9 mouse cellular contexts compared by ENCODE assay signal in genomic region chr15:40130880-40131478, GRCm38 (mm10). TPM values are rescaled to one million over a fixed set of nuclear protein-coding genes. Genes with fewer than 3 reads are reported as not detected.
A peak's percentile ranks its signal among the peaks of the same experiment; 100 is the strongest.
DNase-seq lines count a peak whose midpoint lies in the region; ATAC-seq and TF ChIP-seq lines count a peak whose summit lies in the region.
"Had no signal": no experiment of that assay in that cellular context is flagged by ENCODE, and none has a peak within 500 bp of the region (broad histone marks: within the 10 kb centered on the region; RNA-seq: fewer than 3 reads in every experiment).

No protein-coding gene starts in this region.

- WGBS in intestine, embryonic 14.5 days: 19% methylated on average over 15 of the region's 15 CpGs
- WGBS in intestine, embryonic 15.5 days: 23% methylated on average over 15 of the region's 15 CpGs
- WGBS in hindbrain, postnatal 0 days: 26% methylated on average over 15 of the region's 15 CpGs
- WGBS in midbrain, embryonic 15.5 days: 25% methylated on average over 15 of the region's 15 CpGs
- WGBS in spleen, adult 2 months: 11% methylated on average over 15 of the region's 15 CpGs

- H3K36me3 ChIP-seq in intestine, embryonic 14.5 days (ENCODE audit: control insufficient read depth, insufficient read depth, low read length): no peaks in the 10 kb centered on the region
- no peaks in the 10 kb centered on the region for H3K36me3 ChIP-seq in intestine, embryonic 15.5 days
- H3K36me3 ChIP-seq in hindbrain, postnatal 0 days (ENCODE audit: insufficient read depth, low read length): no peaks in the 10 kb centered on the region
- no peaks in the 10 kb centered on the region for H3K36me3 ChIP-seq in midbrain, embryonic 15.5 days (replicated peaks)
- no peaks in the 10 kb centered on the region for H3K36me3 ChIP-seq in spleen, adult 2 months (ENCODE audit: control insufficient read depth, insufficient read depth, low read length)

- H3K27me3 ChIP-seq in intestine, embryonic 14.5 days (replicated peaks; ENCODE audit: control insufficient read depth, insufficient read depth, low read length): no peaks in the 10 kb centered on the region
- H3K27me3 ChIP-seq in intestine, embryonic 15.5 days (replicated peaks): no peaks in the 10 kb centered on the region
- no peaks in the 10 kb centered on the region for H3K27me3 ChIP-seq in hindbrain, postnatal 0 days (ENCODE audit: insufficient read depth, low read length)
- H3K27me3 ChIP-seq in midbrain, embryonic 15.5 days (replicated peaks): no peaks in the 10 kb centered on the region
- no peaks in the 10 kb centered on the region for H3K27me3 ChIP-seq in spleen, adult 2 months (ENCODE audit: control insufficient read depth, insufficient read depth, low read length)

- TF ChIP-seq POLR2A in spleen, adult 2 months (IDR thresholded peaks at IDR 0.05; ENCODE audit: low read depth, low read length): no peak

- H3K4me2 ChIP-seq in intestine, embryonic 14.5 days (ENCODE audit: low read length): no peak overlapping the region
- H3K4me2 ChIP-seq in intestine, embryonic 15.5 days (replicated peaks): no peak overlapping the region
- H3K4me2 ChIP-seq in hindbrain, postnatal 0 days (ENCODE audit: low read depth, low read length): no peak overlapping the region
- no peak overlapping the region for H3K4me2 ChIP-seq in midbrain, embryonic 15.5 days

- H3K4me1 ChIP-seq in intestine, embryonic 14.5 days (replicated peaks; ENCODE audit: control insufficient read depth, insufficient read depth, low read length): 0 out of 2 replicates have a peak, but pooled peaks cover 3% of the 10 kb centered on the region
- no peaks in the 10 kb centered on the region for H3K4me1 ChIP-seq in intestine, embryonic 15.5 days (replicated peaks)
- no peaks in the 10 kb centered on the region for H3K4me1 ChIP-seq in hindbrain, postnatal 0 days (ENCODE audit: insufficient read depth, low read length)
- H3K4me1 ChIP-seq in midbrain, embryonic 15.5 days: no peaks in the 10 kb centered on the region
- H3K4me1 ChIP-seq in spleen, adult 2 months (ENCODE audit: control insufficient read depth, insufficient read depth, insufficient read length): no peaks in the 10 kb centered on the region; the same call in 1 of the 2 replicates

- no peak for ATAC-seq in intestine, embryonic 14.5 days (replicated peaks; ENCODE audit: low FRiP score, low TSS enrichment, low read depth)
- no peak for ATAC-seq in intestine, embryonic 15.5 days
- ATAC-seq in hindbrain, postnatal 0 days: 0 out of 2 replicates have a peak, but pooled peaks have one; percentile 24
- ATAC-seq in midbrain, embryonic 15.5 days (replicated peaks): peak; percentile 64; the same call in 1 of the 2 replicates

- peak; percentile 94 for DNase-seq in intestine, embryonic 14.5 days (ENCODE audit: low spot score)
- DNase-seq in cerebellum, postnatal 14 days: peak; percentile 91 to 93
- peak; percentile 75 for DNase-seq in gastrocnemius, adult 2 months
- peak; percentile 88 for DNase-seq in hindbrain, postnatal 0 days (ENCODE audit: low spot score)
- DNase-seq in left cerebral cortex, postnatal 25 days (ENCODE audit: low spot score in 2 of 2): peak; percentile 73 to 80
- peak in 1 of 2 experiments; percentile 28 for DNase-seq in spleen, adult 2 months (ENCODE audit: low read depth in 1 of 2, low spot score in 2 of 2)

- no peak overlapping the region for H3K9ac ChIP-seq in intestine, embryonic 14.5 days (ENCODE audit: low read length)
- no peak overlapping the region for H3K9ac ChIP-seq in intestine, embryonic 15.5 days
- no peak overlapping the region for H3K9ac ChIP-seq in hindbrain, postnatal 0 days (replicated peaks; ENCODE audit: low read length)
- no peak overlapping the region for H3K9ac ChIP-seq in midbrain, embryonic 15.5 days

- intact Hi-C loops in gastrocnemius, adult 2 months (cut with DNase I): loop anchor here (1.0 to 5.0 kb wide), 2 partner anchors 270 to 769 kb away; no protein-coding TSS in a partner anchor
- intact Hi-C loops in left cerebral cortex, postnatal 25 days (cut with DNase I): loop anchor here (1.0 kb wide), 1 partner anchor 270 kb away; no protein-coding TSS in a partner anchor

- no peak overlapping the region for H3K27ac ChIP-seq in intestine, embryonic 14.5 days (ENCODE audit: low read depth)
- no peak overlapping the region for H3K27ac ChIP-seq in intestine, embryonic 15.5 days
- no peak overlapping the region for H3K27ac ChIP-seq in gastrocnemius, adult 2 months
- H3K27ac ChIP-seq in hindbrain, postnatal 0 days: no peak overlapping the region
- H3K27ac ChIP-seq in midbrain, embryonic 15.5 days: no peak overlapping the region
- H3K27ac ChIP-seq in spleen, adult 2 months (ENCODE audit: insufficient read depth, low read length): no peak overlapping the region

- H3K9me3 ChIP-seq in intestine, embryonic 14.5 days (ENCODE audit: control insufficient read depth, low read length): no peaks in the 10 kb centered on the region
- no peaks in the 10 kb centered on the region for H3K9me3 ChIP-seq in intestine, embryonic 15.5 days
- H3K9me3 ChIP-seq in hindbrain, postnatal 0 days (ENCODE audit: low read length): no peaks in the 10 kb centered on the region
- no peaks in the 10 kb centered on the region for H3K9me3 ChIP-seq in midbrain, embryonic 15.5 days

- no peak overlapping the region for H3K4me3 ChIP-seq in intestine, embryonic 14.5 days (ENCODE audit: low read depth, low read length)
- no peak overlapping the region for H3K4me3 ChIP-seq in intestine, embryonic 15.5 days (replicated peaks)
- no peak overlapping the region for H3K4me3 ChIP-seq in gastrocnemius, adult 2 months
- no peak overlapping the region for H3K4me3 ChIP-seq in hindbrain, postnatal 0 days (ENCODE audit: low read length)
- no peak overlapping the region for H3K4me3 ChIP-seq in midbrain, embryonic 15.5 days
- no peak overlapping the region for H3K4me3 ChIP-seq in spleen, adult 2 months (ENCODE audit: extremely low read depth, insufficient read depth, insufficient read length)

- peak; percentile 100; the same call in 1 of the 2 replicates for TF ChIP-seq CTCF in gastrocnemius, adult 2 months (IDR thresholded peaks at IDR 0.05)
- peak; percentile 95 for TF ChIP-seq CTCF in hindbrain, postnatal 0 days (IDR thresholded peaks at IDR 0.05; ENCODE audit: low read depth)
- peak; percentile 80; the same call in 1 of the 2 replicates for TF ChIP-seq CTCF in spleen, adult 2 months (IDR thresholded peaks at IDR 0.05; ENCODE audit: extremely low read depth, insufficient read depth, insufficient read length, insufficient replicate concordance)

RNA-seq across cellular contexts. Expression of gene 9330182O14Rik, which starts 3.2 kb away (rescaled TPM):
- polyA plus RNA-seq in intestine, embryonic 14.5 days (2014; fragmentation: Nextera tagmentation; extraction: Ambion mirVana): not detected in 2 replicates
- polyA plus RNA-seq in intestine, embryonic 15.5 days (2015; fragmentation: Nextera tagmentation; extraction: Ambion mirVana): not detected in 2 replicates
- not detected for total RNA-seq in gastrocnemius, adult 2 months (2021)
- not detected in 2 replicates for total RNA-seq in hindbrain, postnatal 0 days (2014; rRNA removed)
- polyA plus RNA-seq in hindbrain, postnatal 0 days (2015; fragmentation: Nextera tagmentation; extraction: Ambion mirVana): 0.15 TPM in 1 of 2 replicates, not detected in the other
- total RNA-seq in left cerebral cortex, postnatal 25 days (2021): not detected
- polyA plus RNA-seq in midbrain, embryonic 15.5 days (2015; fragmentation: Nextera tagmentation; extraction: Ambion mirVana): not detected in 2 replicates
- not detected in 2 replicates for polyA plus RNA-seq in spleen, adult 2 months (2012; rRNA removed)
- total RNA-seq: neutrophil, adult 5-6 weeks had no signal

Comparison
In these comparisons a context has a peak if more than half of its experiments do, and no peak if none do; other contexts are left out.
1. ATAC-seq: peak in hindbrain, postnatal 0 days (single experiment) and midbrain, embryonic 15.5 days (single experiment); none in intestine, embryonic 14.5 days (single experiment) and intestine, embryonic 15.5 days (single experiment).
2. Peak in every context shown above with its lines, with median percentiles within 50 percentile points of each other: CTCF ChIP-seq.